Mouse (Mus musculus) embryonic facial prominence, embryonic 11.5 days (tissue): Measurements from ENCODE around the gene Cbr1. TPM values are rescaled to one million over a fixed set of nuclear protein-coding genes. Genes with fewer than 3 reads are reported as not detected.

ENCODE experiments used
- ATAC-seq: fragments of 200-750 bp; cut with Nextera tagmentation; replicated peaks from 2 replicates; pipeline ENCODE4 v1.8.0; 2017; ENCODE audit warnings: low read depth; ENCODE audit not compliant: insufficient number of reproducible peaks, low FRiP score, low TSS enrichment
- DNase-seq: peaks from one replicate; pipeline ENCODE4 v3.0.0-alpha.2; 2015; ENCODE audit warnings: low spot score
- H3K27ac ChIP-seq: fragments of 300-500 bp; sonication (generic); replicated peaks from 2 replicates; pipeline ENCODE4 v1.5.1; 2014; ENCODE audit warnings: mild to moderate bottlenecking, low read depth, low read length, control low read depth
- H3K27me3 ChIP-seq: fragments of 300-500 bp; sonication (generic); 2 replicates; pipeline ENCODE4 v1.6.1; 2014; ENCODE audit warnings: mild to moderate bottlenecking, low read length, moderate library complexity, mixed read lengths; ENCODE audit not compliant: control insufficient read depth, insufficient read depth
- H3K36me3 ChIP-seq: fragments of 300-500 bp; sonication (generic); replicated peaks from 2 replicates; pipeline ENCODE4 v1.6.1; 2014; ENCODE audit warnings: low read depth, mild to moderate bottlenecking, low read length, moderate library complexity, mixed read lengths; ENCODE audit not compliant: control insufficient read depth, insufficient read depth
- H3K4me1 ChIP-seq: fragments of 300-500 bp; sonication (generic); 2 replicates; pipeline ENCODE4 v1.6.1; 2014; ENCODE audit warnings: low read length, mixed read lengths; ENCODE audit not compliant: control insufficient read depth, insufficient read depth
- H3K4me2 ChIP-seq: fragments of 300-500 bp; sonication (generic); 2 replicates; pipeline ENCODE4 v1.6.1; 2014; ENCODE audit warnings: low read depth, mild to moderate bottlenecking, control low read depth, low read length, moderate library complexity
- H3K4me3 ChIP-seq: fragments of 300-500 bp; sonication (generic); 2 replicates; pipeline ENCODE4 v1.5.1; 2014; ENCODE audit warnings: low read depth, low read length, control low read depth
- H3K9ac ChIP-seq: fragments of 300-500 bp; sonication (generic); replicated peaks from 2 replicates; pipeline ENCODE4 v1.6.1; 2014; ENCODE audit warnings: mild to moderate bottlenecking, control low read depth, low read length
- H3K9me3 ChIP-seq: fragments of 300-500 bp; sonication (generic); replicated peaks from 2 replicates; pipeline ENCODE4 v1.6.1; 2016; ENCODE audit warnings: mild to moderate bottlenecking, low read length, inconsistent platforms, mixed read lengths; ENCODE audit not compliant: control insufficient read depth
- WGBS: fragments of 180-500 bp; shearing (Covaris S2); extraction: QIAGEN DNeasy Blood & Tissue Kit; methylation state at CpG from one replicate; pipeline ENCODE4 v1.1.7; 2014; 5-methylcytosine and 5-hydroxymethylcytosine counted together
- polyA plus RNA-seq: library from polyadenylated mRNA; unstranded; fragments of >200 nt; fragmentation: Nextera tagmentation; extraction: Ambion mirVana; gene quantifications from 2 replicates; pipeline ENCODE4 v1.2.1, GENCODE M21; 2014

Cbr1 gene
- polyA plus RNA-seq, 1 experiment from 2014 or later, result 133 TPM

- WGBS, result 94% methylated on average over 20 of the region's 20 CpGs
- Histone ChIP-seq H3K27me3 (no peaks in the 10 kb centered on the region), H3K9me3 (no peaks in the 10 kb centered on the region), H3K4me2 (no peak overlapping the region), H3K27ac (no peak overlapping the region), H3K36me3 (no peaks in the 10 kb centered on the region), H3K4me3 (no peak overlapping the region), H3K4me1 (no peaks in the 10 kb centered on the region; the same call in 1 of the 2 replicates), H3K9ac (no peak overlapping the region)
- no peak for DNase-seq
- no peak for ATAC-seq
These were observed 13.9 kb upstream of the Cbr1 start for GRCm38 (mm10) chr16:93591450-93592430.

- ATAC-seq (no peak), DNase-seq (no peak)
- H3K4me1 ChIP-seq, result no peaks in the 10 kb centered on the region; the same call in 1 of the 2 replicates
- 86% methylated on average over 3 of the region's 3 CpGs for WGBS
- no peak overlapping the region for H3K27ac ChIP-seq
- no peak overlapping the region for H3K9ac ChIP-seq
- no peaks in the 10 kb centered on the region for H3K9me3 ChIP-seq
- H3K27me3 ChIP-seq, result no peaks in the 10 kb centered on the region
- no peak overlapping the region for H3K4me2 ChIP-seq
- no peaks in the 10 kb centered on the region for H3K36me3 ChIP-seq
- H3K4me3 ChIP-seq, result no peak overlapping the region
These were observed 12.9 kb upstream of the Cbr1 start for GRCm38 (mm10) chr16:93592711-93593110.

GRCm38 (mm10) chr16:93593406-93593805 lies 12.2 kb upstream of the Cbr1 start:
- H3K4me3 ChIP-seq, result no peak overlapping the region
- WGBS, result 88% methylated on average over 8 of the region's 8 CpGs
- no peak for DNase-seq
- H3K27ac ChIP-seq, result no peak overlapping the region
- ATAC-seq, result no peak
- no peak overlapping the region for H3K9ac ChIP-seq
- H3K27me3 ChIP-seq, result no peaks in the 10 kb centered on the region
- no peaks in the 10 kb centered on the region for H3K4me1 ChIP-seq
- H3K4me2 ChIP-seq, result no peak overlapping the region
- H3K9me3 ChIP-seq, result no peaks in the 10 kb centered on the region
- no peaks in the 10 kb centered on the region for H3K36me3 ChIP-seq

GRCm38 (mm10) chr16:93594448-93594847 lies 11.2 kb upstream of the Cbr1 start:
- WGBS, result 97% methylated on average over 10 of the region's 10 CpGs
- H3K9me3 ChIP-seq, result no peaks in the 10 kb centered on the region
- no peak for ATAC-seq
- H3K36me3 ChIP-seq, result no peaks in the 10 kb centered on the region
- H3K27me3 ChIP-seq, result no peaks in the 10 kb centered on the region
- no peak for DNase-seq
- no peaks in the 10 kb centered on the region for H3K4me1 ChIP-seq
- H3K9ac ChIP-seq, result no peak overlapping the region
- H3K27ac ChIP-seq, result no peak overlapping the region
- no peak overlapping the region for H3K4me3 ChIP-seq
- no peak overlapping the region for H3K4me2 ChIP-seq

GRCm38 (mm10) chr16:93595766-93596165 lies 9.9 kb upstream of the Cbr1 start:
- Histone ChIP-seq H3K4me1 (no peaks in the 10 kb centered on the region), H3K4me2 (no peak overlapping the region), H3K36me3 (no peaks in the 10 kb centered on the region), H3K27ac (no peak overlapping the region), H3K27me3 (no peaks in the 10 kb centered on the region), H3K9me3 (no peaks in the 10 kb centered on the region), H3K9ac (no peak overlapping the region), H3K4me3 (no peak overlapping the region)
- ATAC-seq, result no peak
- no peak for DNase-seq
- 91% methylated on average over 5 of the region's 5 CpGs for WGBS

GRCm38 (mm10) chr16:93596807-93597206 lies 8.8 kb upstream of the Cbr1 start:
- Histone ChIP-seq H3K27me3 (no peaks in the 10 kb centered on the region), H3K4me3 (no peak overlapping the region), H3K27ac (no peak overlapping the region), H3K4me2 (no peak overlapping the region), H3K9me3 (no peaks in the 10 kb centered on the region), H3K4me1 (no peaks in the 10 kb centered on the region), H3K9ac (no peak overlapping the region), H3K36me3 (no peaks in the 10 kb centered on the region)
- DNase-seq (no peak), ATAC-seq (no peak)
- 91% methylated on average over 7 of the region's 7 CpGs for WGBS

- Histone ChIP-seq H3K9me3 (no peaks in the 10 kb centered on the region), H3K27ac (no peak overlapping the region), H3K27me3 (no peaks in the 10 kb centered on the region), H3K4me1 (no peaks in the 10 kb centered on the region), H3K4me2 (no peak overlapping the region), H3K9ac (no peak overlapping the region), H3K36me3 (no peaks in the 10 kb centered on the region), H3K4me3 (no peak overlapping the region)
- ATAC-seq, result no peak
- DNase-seq, result no peak
- WGBS, result 91% methylated on average over 9 of the region's 9 CpGs
These were observed 8.1 kb upstream of the Cbr1 start for GRCm38 (mm10) chr16:93597551-93597950.

GRCm38 (mm10) chr16:93599461-93599860 lies 6.2 kb upstream of the Cbr1 start:
- 88% methylated on average over 6 of the region's 6 CpGs for WGBS
- no peak for DNase-seq

More at GRCm38 (mm10) chr16:93599461-93599860, 6.2 kb upstream of the Cbr1 start:
- Histone ChIP-seq H3K4me3 (no peak overlapping the region), H3K9ac (no peak overlapping the region), H3K27me3 (no peaks in the 10 kb centered on the region), H3K27ac (no peak overlapping the region), H3K4me2 (no peak overlapping the region), H3K9me3 (no peaks in the 10 kb centered on the region), H3K4me1 (no peaks in the 10 kb centered on the region), H3K36me3 (no peaks in the 10 kb centered on the region)
- ATAC-seq, result no peak
